Mouse (Mus musculus) spleen, adult 2 months (tissue): ENCODE measurements around the gene Sipa1l2. TPM values are rescaled to one million over a fixed set of nuclear protein-coding genes. Genes with fewer than 3 reads are reported as not detected.

ENCODE experiments used
- DNase-seq, 2 experiments: peaks; one replicate each; pipeline versions ENCODE4 v3.0.0 to v3.0.0-alpha.2; 2012 to 2021; ENCODE audit warnings: low spot score in 2 of 2, low read depth in 1 of 2
- H3K27ac ChIP-seq: fragments of 200-500 bp; 2 replicates; pipeline ENCODE4 v1.5.1; 2012; ENCODE audit warnings: low read length, inconsistent platforms; ENCODE audit not compliant: insufficient read depth
- H3K27me3 ChIP-seq: fragments of 200-500 bp; 2 replicates; pipeline ENCODE4 v1.6.1; 2012; ENCODE audit warnings: mild to moderate bottlenecking, moderate library complexity, low read length, inconsistent platforms; ENCODE audit not compliant: control insufficient read depth, insufficient read depth
- H3K36me3 ChIP-seq: fragments of 200-500 bp; 2 replicates; pipeline ENCODE4 v1.6.1; 2012; ENCODE audit warnings: mild to moderate bottlenecking, low read length, inconsistent platforms; ENCODE audit not compliant: control insufficient read depth, insufficient read depth
- H3K4me1 ChIP-seq: fragments of 200-500 bp; 2 replicates; pipeline ENCODE4 v1.6.1; 2011; ENCODE audit warnings: inconsistent platforms; ENCODE audit not compliant: control insufficient read depth, insufficient read depth, insufficient read length
- H3K4me3 ChIP-seq: fragments of 200-500 bp; 2 replicates; pipeline ENCODE4 v1.5.1; 2011; ENCODE audit warnings: mild to moderate bottlenecking, inconsistent platforms; ENCODE audit not compliant: insufficient read depth, insufficient read length; ENCODE audit errors: extremely low read depth
- CTCF ChIP-seq: fragments of 200-500 bp; IDR thresholded peaks from 2 replicates; pipeline ENCODE4 v1.5.1; 2011; ENCODE audit warnings: mild to moderate bottlenecking, inconsistent platforms; ENCODE audit not compliant: insufficient read depth, insufficient read length, insufficient replicate concordance; ENCODE audit errors: extremely low read depth
- POLR2A ChIP-seq: fragments of 200-500 bp; IDR thresholded peaks from 2 replicates; pipeline ENCODE4 v1.6.1; 2011; ENCODE audit warnings: low read depth, low read length, inconsistent platforms
- WGBS: fragments of 180-500 bp; shearing (Covaris S2); methylation state at CpG from one replicate; pipeline ENCODE4 v1.1.7; 2018; 5-methylcytosine and 5-hydroxymethylcytosine counted together
- polyA plus RNA-seq: library from polyadenylated mRNA; depleted of rRNA; stranded (reverse); fragments of >200 nt; gene quantifications from 2 replicates; pipeline ENCODE4 v1.2.3, GENCODE M21; 2012; rRNA removed

Gene Sipa1l2
- 9.7 and 12.1 TPM in 2 replicates for polyA plus RNA-seq

- Histone ChIP-seq H3K27ac (peak within 1 kb of the TSS; percentile 71), H3K4me3 (peak within 1 kb of the TSS; percentile 73), H3K36me3 (no peaks in the 10 kb centered on the region), H3K27me3 (no peaks in the 10 kb centered on the region), H3K4me1 (peaks cover 8% of the 10 kb centered on the region; the same call in 1 of the 2 replicates)
- TF ChIP-seq CTCF (no peak), POLR2A (peak; percentile 11; the same call in 1 of the 2 replicates)
- under 1% methylated on average over 83 of the region's 129 CpGs for WGBS
- DNase-seq = peak; percentile 85 to 98
Measured at GRCm38 (mm10) chr8:125569533-125570365, at the start of gene Sipa1l2. Gene Sipa1l2, minus strand, starts transcription at chr8:125569808.

GRCm38 (mm10) chr8:125618543-125619335 is 49.1 kb upstream of the Sipa1l2 start:
- Histone ChIP-seq H3K4me1 (no peaks in the 10 kb centered on the region), H3K4me3 (no peak overlapping the region), H3K27me3 (no peaks in the 10 kb centered on the region), H3K27ac (no peak overlapping the region), H3K36me3 (no peaks in the 10 kb centered on the region)
- 77% methylated on average over 16 of the region's 16 CpGs for WGBS
- TF ChIP-seq CTCF = no peak
- TF ChIP-seq POLR2A = no peak
- no peak for DNase-seq

- Histone ChIP-seq H3K27me3 (no peaks in the 10 kb centered on the region), H3K27ac (no peak overlapping the region), H3K36me3 (no peaks in the 10 kb centered on the region), H3K4me1 (no peaks in the 10 kb centered on the region), H3K4me3 (no peak overlapping the region)
- DNase-seq = no peak
- WGBS = 89% methylated on average over 5 of the region's 5 CpGs
- no peak for TF ChIP-seq CTCF
- TF ChIP-seq POLR2A = no peak
Measured at GRCm38 (mm10) chr8:125616935-125617334, 47.3 kb upstream of the Sipa1l2 start.

- WGBS = 88% methylated on average over 3 of the region's 3 CpGs
- Histone ChIP-seq H3K4me3 (no peak overlapping the region), H3K27ac (no peak overlapping the region), H3K27me3 (no peaks in the 10 kb centered on the region), H3K36me3 (no peaks in the 10 kb centered on the region), H3K4me1 (no peaks in the 10 kb centered on the region)
- no peak for DNase-seq
- TF ChIP-seq CTCF (no peak), POLR2A (no peak)
Measured at GRCm38 (mm10) chr8:125616039-125616438, 46.4 kb upstream of the Sipa1l2 start.

- H3K4me3 ChIP-seq = no peak overlapping the region
- H3K27me3 ChIP-seq = no peaks in the 10 kb centered on the region
- H3K4me1 ChIP-seq = no peaks in the 10 kb centered on the region
- H3K36me3 ChIP-seq = no peaks in the 10 kb centered on the region
- H3K27ac ChIP-seq = no peak overlapping the region
- 94% methylated on average over 2 of the region's 2 CpGs for WGBS
- TF ChIP-seq CTCF = no peak
- TF ChIP-seq POLR2A = no peak
- DNase-seq = no peak
Measured at GRCm38 (mm10) chr8:125613552-125613951, 43.9 kb upstream of the Sipa1l2 start.

- H3K4me3 ChIP-seq = no peak overlapping the region
- no peaks in the 10 kb centered on the region for H3K4me1 ChIP-seq
- DNase-seq = no peak
- no peaks in the 10 kb centered on the region for H3K27me3 ChIP-seq
- H3K27ac ChIP-seq = no peak overlapping the region
- H3K36me3 ChIP-seq = no peaks in the 10 kb centered on the region
- WGBS = 92% methylated on average over 21 of the region's 21 CpGs
- no peak for TF ChIP-seq CTCF
- no peak for TF ChIP-seq POLR2A
Measured at GRCm38 (mm10) chr8:125611799-125612560, 42.4 kb upstream of the Sipa1l2 start.
